Mouse (Mus musculus) limb, embryonic 12.5 days (tissue): ENCODE measurements around the gene Auh. TPM values are rescaled to one million over a fixed set of nuclear protein-coding genes. Genes with fewer than 3 reads are reported as not detected.

Source experiments
- ATAC-seq: fragments of 200-750 bp; cut with Nextera tagmentation; 2 replicates; pipeline ENCODE4 v1.8.0; 2017; ENCODE audit warnings: low read depth, moderate TSS enrichment; ENCODE audit not compliant: insufficient number of reproducible peaks, insufficient read depth, low FRiP score, low TSS enrichment
- H3K27ac ChIP-seq: fragments of 300-500 bp; sonication (generic); 2 replicates; pipeline ENCODE4 v1.5.1; 2016; ENCODE audit warnings: mild to moderate bottlenecking, moderate library complexity
- H3K27me3 ChIP-seq: fragments of 300-500 bp; sonication (generic); 2 replicates; pipeline ENCODE4 v1.6.1; 2016; ENCODE audit warnings: mild to moderate bottlenecking, moderate library complexity
- H3K36me3 ChIP-seq: fragments of 300-500 bp; sonication (generic); 2 replicates; pipeline ENCODE4 v1.6.1; 2016; ENCODE audit warnings: mild to moderate bottlenecking, moderate library complexity
- H3K4me1 ChIP-seq: fragments of 300-500 bp; sonication (generic); replicated peaks from 2 replicates; pipeline ENCODE4 v1.6.1; 2016
- H3K4me2 ChIP-seq: fragments of 300-500 bp; sonication (generic); 2 replicates; pipeline ENCODE4 v1.6.1; 2016; ENCODE audit warnings: mild to moderate bottlenecking, moderate library complexity
- H3K4me3 ChIP-seq: fragments of 300-500 bp; sonication (generic); replicated peaks from 2 replicates; pipeline ENCODE4 v1.5.1; 2016; ENCODE audit warnings: mild to moderate bottlenecking
- H3K9ac ChIP-seq: fragments of 300-500 bp; sonication (generic); replicated peaks from 2 replicates; pipeline ENCODE4 v1.6.1; 2016; ENCODE audit warnings: mild to moderate bottlenecking, moderate library complexity
- H3K9me3 ChIP-seq: fragments of 300-500 bp; sonication (generic); 2 replicates; pipeline ENCODE4 v1.6.1; 2016; ENCODE audit warnings: mild to moderate bottlenecking, moderate library complexity
- WGBS: fragments of 180-500 bp; shearing (Covaris S2); methylation state at CpG from one replicate; pipeline ENCODE4 v1.1.7; 2016; 5-methylcytosine and 5-hydroxymethylcytosine counted together
- polyA plus RNA-seq: library from polyadenylated mRNA; unstranded; fragments of >200 nt; fragmentation: Nextera tagmentation; extraction: Ambion mirVana; gene quantifications from 2 replicates; pipeline ENCODE4 v1.2.1, GENCODE M21; 2016

The Auh gene
- polyA plus RNA-seq, 1 experiment from 2014 or later = 41.0 TPM

DNA sequence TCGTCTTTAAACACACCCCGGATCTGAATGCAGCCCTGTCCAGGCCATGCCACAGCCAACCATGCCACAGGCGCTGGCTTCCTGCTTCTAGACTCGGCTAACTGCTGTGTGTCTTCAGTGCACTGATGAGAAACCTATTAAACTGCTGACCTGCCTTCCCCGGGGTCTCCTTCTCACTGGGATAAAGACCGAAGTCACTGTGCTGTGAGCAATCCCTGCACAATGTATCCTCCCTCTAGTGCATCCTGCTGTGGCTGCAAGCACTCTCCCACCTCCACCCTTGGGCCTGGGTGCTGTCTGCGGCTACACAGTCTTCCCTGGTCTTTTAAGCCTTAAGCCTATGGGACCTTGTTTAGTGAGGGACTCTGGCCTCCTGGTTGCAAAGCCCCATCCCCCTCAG lies 50.7 kb downstream of the Auh start:
- peaks cover 5% of the 10 kb centered on the region; the same call in 1 of the 2 replicates for H3K36me3 ChIP-seq
- ATAC-seq = no peak
- no peak overlapping the region for H3K4me2 ChIP-seq
- 72% methylated on average over 7 of the region's 7 CpGs for WGBS
- H3K4me3 ChIP-seq = no peak overlapping the region
- H3K9me3 ChIP-seq = no peaks in the 10 kb centered on the region
- no peaks in the 10 kb centered on the region for H3K27me3 ChIP-seq
- no peak overlapping the region for H3K9ac ChIP-seq
- H3K4me1 ChIP-seq = peaks cover 15% of the 10 kb centered on the region; the same call in 1 of the 2 replicates
- H3K27ac ChIP-seq = no peak overlapping the region

DNA sequence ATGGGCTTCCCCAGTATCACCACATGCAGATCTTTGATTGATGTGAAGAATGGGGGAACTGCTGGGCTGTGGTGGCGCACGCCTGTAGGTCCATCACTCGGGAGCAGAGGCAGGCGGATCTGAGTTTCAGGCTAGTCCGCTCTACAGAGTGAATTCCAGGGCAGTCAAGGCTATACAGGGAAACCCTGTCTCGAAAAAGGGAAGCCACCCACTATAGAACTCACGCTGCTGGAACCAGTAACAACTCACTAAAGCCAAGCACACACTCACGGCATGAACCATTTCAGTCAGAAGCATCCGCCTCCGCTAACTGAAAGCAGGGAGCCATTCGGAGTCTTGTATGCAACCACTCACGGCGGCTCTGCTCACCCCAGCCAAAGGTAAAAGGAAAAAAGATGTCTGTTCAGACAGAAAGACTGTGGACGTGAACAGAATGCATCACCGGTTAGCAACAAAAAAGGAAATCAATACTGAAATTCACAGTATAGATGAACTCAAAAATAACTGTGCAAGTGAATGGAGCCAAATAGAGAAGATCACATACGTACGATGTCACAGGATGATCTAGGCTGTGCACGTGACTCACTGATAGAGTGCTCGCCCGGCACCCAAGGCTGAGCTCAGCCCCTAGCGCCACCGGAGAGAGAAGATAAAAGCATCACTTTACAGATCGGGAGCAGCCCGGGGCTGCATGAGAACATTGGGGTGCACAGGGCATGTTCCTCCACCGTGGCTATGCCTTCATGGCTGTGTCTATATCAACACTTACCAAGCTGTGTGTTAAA lies 53.7 kb downstream of the Auh start:
- Histone ChIP-seq H3K9ac (no peak overlapping the region), H3K27ac (no peak overlapping the region)
- 80% methylated on average over 25 of the region's 25 CpGs for WGBS

DNA sequence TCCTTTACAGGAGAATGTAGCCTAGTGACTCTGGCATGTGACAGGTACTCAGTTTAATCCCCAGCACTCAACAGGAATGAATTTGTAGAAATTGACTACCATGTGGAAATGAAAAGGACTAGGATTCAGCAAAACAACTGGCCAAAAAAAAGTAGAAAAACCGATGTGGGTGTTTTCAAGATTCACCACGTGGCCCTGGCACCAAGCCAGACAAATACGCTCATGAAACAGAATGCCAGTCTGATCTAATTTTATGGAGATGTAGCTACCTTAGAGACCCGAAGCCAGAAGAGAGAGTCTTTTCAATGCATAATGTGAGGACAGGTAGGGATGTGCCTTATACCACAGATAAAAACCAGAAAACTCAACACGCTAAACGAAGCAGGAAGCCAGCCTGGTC lies 54.4 kb downstream of the Auh start:
- Histone ChIP-seq H3K9ac (no peak overlapping the region), H3K4me3 (no peak overlapping the region), H3K9me3 (no peaks in the 10 kb centered on the region), H3K27ac (no peak overlapping the region), H3K4me2 (no peak overlapping the region), H3K4me1 (peaks cover 11% of the 10 kb centered on the region; the same call in 1 of the 2 replicates), H3K36me3 (no peaks in the 10 kb centered on the region), H3K27me3 (no peaks in the 10 kb centered on the region)
- ATAC-seq = no peak
- 70% methylated on average over 6 of the region's 6 CpGs for WGBS

More for the DNA sequence above, 53.7 kb downstream of the Auh start:
- peaks cover 15% of the 10 kb centered on the region; the same call in 1 of the 2 replicates for H3K4me1 ChIP-seq
- ATAC-seq = no peak
- H3K9me3 ChIP-seq = no peaks in the 10 kb centered on the region
- peaks cover under 1% of the 10 kb centered on the region; the same call in 1 of the 2 replicates for H3K36me3 ChIP-seq
- H3K4me2 ChIP-seq = no peak overlapping the region
- no peak overlapping the region for H3K4me3 ChIP-seq
- no peaks in the 10 kb centered on the region for H3K27me3 ChIP-seq

DNA sequence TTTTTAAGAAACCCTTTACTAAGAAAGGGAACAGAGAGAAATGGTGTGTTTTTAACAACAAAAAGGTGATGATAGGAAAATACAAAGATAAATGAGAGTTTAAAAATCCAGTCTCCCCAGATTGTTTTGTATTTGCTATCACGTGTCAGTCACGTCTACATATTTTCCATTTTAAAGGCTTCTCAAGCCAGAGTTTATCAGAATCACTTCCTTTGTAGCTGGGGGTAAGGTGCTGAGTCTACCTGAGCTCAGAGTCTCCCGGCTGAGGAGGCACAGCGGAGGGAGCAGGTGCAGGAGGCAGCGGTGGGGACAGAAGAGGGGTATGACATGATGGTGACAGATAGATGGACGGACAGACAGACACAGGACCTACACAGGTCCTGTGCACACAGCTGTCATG lies 55.1 kb downstream of the Auh start:
- no peak overlapping the region for H3K9ac ChIP-seq
- WGBS = 83% methylated on average over 6 of the region's 6 CpGs
- H3K27ac ChIP-seq = no peak overlapping the region
- no peak for ATAC-seq
- no peaks in the 10 kb centered on the region for H3K27me3 ChIP-seq
- no peak overlapping the region for H3K4me2 ChIP-seq
- no peak overlapping the region for H3K4me3 ChIP-seq
- H3K4me1 ChIP-seq = peaks cover 11% of the 10 kb centered on the region
- H3K9me3 ChIP-seq = no peaks in the 10 kb centered on the region
- no peaks in the 10 kb centered on the region for H3K36me3 ChIP-seq

DNA sequence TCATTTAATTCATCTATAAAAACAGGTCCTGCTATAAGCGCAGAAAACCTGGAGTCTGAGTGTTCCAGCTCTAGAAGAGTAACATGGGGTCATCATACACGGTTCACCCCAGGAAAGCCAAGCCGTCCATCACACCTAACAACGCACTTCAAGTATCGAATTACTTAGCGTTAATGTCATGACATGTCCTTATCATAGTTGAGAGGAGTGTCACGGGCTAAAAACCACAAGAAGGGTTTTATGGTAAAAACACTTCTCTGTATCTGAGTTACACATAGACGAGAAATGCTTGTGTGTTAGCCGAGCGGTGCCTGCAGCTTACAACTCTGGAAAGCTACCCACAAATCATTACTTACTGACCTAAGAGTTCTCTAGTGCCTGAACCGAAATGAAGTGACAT lies 55.6 kb downstream of the Auh start:
- peaks cover 11% of the 10 kb centered on the region for H3K4me1 ChIP-seq
- 68% methylated on average over 11 of the region's 11 CpGs for WGBS

DNA sequence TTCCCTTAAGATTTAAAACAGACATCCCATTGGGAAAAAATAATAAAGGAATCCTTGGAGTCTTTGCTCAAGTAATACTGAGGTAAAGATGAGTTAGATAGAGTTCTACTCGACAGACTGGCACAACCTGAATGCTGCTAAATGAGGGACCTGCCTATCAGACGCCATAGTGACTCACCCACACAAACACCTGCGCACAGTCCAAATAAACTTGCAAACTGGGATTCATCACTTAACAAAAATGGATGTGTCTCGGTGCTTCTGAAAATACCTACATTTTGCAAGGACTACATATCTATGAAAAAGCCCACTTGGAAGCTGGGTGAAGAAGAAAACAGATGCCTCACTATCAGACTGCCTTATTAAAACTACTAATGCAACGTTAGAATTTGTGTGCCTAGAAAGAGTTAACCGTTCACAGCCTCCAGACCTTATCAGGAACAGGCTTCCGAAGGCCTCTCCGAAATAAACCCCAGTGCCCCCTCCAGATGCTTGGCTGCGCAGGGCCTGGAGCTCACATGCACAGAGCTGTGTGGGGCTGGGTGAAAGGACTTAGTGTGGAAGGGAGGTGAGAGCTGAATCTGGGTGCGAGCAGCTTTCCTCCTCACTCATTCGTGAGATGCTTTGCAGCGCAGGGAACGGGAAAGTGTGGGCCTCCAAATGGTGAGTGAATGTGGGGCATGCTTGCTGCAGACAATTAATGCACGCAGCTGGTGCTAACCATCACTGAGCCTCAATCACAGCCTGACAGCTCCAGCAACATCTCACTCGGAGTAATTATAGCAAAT lies 63.3 kb downstream of the Auh start:
- 28% methylated on average over 15 of the region's 15 CpGs for WGBS
- Histone ChIP-seq H3K27me3 (no peaks in the 10 kb centered on the region), H3K27ac (no peak overlapping the region), H3K4me1 (peaks cover 38% of the 10 kb centered on the region), H3K4me3 (no peak overlapping the region), H3K9ac (no peak overlapping the region; the same call in 1 of the 2 replicates), H3K9me3 (no peaks in the 10 kb centered on the region), H3K36me3 (no peaks in the 10 kb centered on the region), H3K4me2 (no peak overlapping the region)
- ATAC-seq = no peak; the same call in 1 of the 2 replicates

More for the DNA sequence above, 55.6 kb downstream of the Auh start:
- Histone ChIP-seq H3K4me2 (no peak overlapping the region), H3K9me3 (no peaks in the 10 kb centered on the region), H3K27me3 (no peaks in the 10 kb centered on the region), H3K36me3 (no peaks in the 10 kb centered on the region), H3K4me3 (no peak overlapping the region), H3K27ac (no peak overlapping the region), H3K9ac (no peak overlapping the region)
- ATAC-seq = no peak

DNA sequence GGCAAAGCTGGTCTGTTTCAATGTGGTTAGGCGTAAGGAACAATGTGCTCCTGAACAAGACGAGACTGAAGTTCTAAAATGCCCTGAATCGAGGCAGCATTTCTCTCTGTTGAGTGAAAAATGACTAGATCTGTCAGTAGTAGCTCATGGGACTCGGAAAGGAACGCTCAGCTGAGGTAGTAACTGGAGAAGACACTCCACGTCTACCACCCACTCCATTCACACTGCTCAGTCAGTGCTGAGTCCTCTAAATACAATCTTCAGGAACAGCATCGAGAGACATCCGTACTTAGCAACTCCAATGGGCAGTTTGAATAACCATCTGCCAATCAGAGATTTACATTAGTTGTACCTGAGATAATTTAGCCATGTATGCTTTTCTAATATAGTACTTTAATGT lies 66.0 kb downstream of the Auh start:
- Histone ChIP-seq H3K4me1 (peaks cover 44% of the 10 kb centered on the region), H3K9ac (no peak overlapping the region), H3K36me3 (no peaks in the 10 kb centered on the region), H3K27me3 (no peaks in the 10 kb centered on the region; the same call in 1 of the 2 replicates), H3K4me2 (no peak overlapping the region), H3K4me3 (no peak overlapping the region), H3K27ac (no peak overlapping the region), H3K9me3 (no peaks in the 10 kb centered on the region)
- WGBS = 85% methylated on average over 8 of the region's 8 CpGs
- no peak for ATAC-seq

DNA sequence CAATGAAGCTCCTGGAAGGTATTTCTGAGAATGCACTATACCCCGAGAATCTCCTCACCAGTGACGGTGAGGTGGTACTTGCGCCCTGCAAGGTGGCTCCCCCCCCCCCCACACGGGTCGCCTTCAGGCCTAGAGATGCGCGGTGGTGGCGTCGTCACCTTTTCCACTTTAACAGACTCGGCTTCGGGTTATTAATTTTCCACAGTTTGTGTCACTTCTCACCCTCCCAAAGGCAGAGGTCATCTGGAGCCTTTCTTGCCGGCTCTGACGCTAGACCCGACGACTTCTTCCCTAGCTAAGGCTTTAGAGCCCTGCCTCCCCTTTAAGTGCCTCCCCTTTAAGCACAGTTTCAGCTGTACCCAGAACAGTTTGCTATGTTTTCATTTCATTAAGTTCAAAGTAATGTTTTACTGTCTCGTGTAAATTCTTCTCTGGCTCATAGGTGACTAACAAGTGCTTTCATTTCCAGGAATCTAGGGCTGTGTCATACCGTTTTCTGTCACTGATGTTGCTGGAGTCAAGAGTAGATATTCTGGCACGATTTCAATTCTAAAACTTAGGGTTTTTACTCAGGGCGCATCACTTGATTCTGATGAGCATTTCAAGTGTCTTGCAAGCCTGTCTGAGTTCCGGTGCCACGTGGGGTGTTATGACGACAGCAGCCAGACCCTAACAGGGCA lies 69.3 kb downstream of the Auh start:
- 63% methylated on average over 22 of the region's 22 CpGs for WGBS
- no peak overlapping the region for H3K4me3 ChIP-seq
- H3K4me2 ChIP-seq = no peak overlapping the region
- no peak for ATAC-seq
- peaks cover 24% of the 10 kb centered on the region for H3K4me1 ChIP-seq
- no peaks in the 10 kb centered on the region; the same call in 1 of the 2 replicates for H3K27me3 ChIP-seq
- no peaks in the 10 kb centered on the region for H3K36me3 ChIP-seq
- H3K9ac ChIP-seq = no peak overlapping the region
- no peak overlapping the region for H3K27ac ChIP-seq
- H3K9me3 ChIP-seq = no peaks in the 10 kb centered on the region

DNA sequence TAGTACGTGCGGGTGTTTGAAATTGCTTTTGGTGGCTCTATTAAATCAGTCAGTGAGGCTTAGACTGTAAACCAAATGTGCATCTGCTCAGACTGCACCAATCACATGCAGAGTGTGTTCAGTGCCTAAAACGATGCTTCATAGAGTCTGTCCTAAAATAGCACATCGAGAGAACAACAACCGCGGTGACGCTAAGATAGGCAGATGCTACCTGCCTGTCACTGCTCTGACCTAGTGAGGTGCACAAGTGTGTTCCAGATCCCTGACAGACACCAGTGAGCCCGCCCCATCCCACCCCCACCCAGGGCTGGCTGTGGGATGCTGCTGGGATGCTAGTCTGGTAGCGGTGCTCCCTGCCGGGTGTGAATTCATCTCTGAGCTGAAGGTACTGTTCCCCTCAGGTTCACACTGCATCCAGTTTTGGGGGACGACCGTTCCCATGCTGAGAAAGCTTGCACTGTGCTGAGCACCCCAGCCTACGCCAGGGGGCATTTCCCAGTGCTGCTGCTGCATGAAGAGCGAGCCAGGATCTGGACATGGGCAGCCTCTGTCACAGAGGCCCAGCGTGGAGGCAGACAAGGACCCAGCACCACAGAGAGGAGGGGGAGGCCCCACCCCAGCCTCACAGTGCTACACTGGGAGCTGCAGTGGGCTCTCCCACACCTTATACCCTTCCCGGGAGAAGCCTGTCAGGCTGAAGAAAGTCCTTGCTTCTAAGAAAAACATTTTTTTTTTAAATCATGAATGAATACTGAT lies 70.2 kb downstream of the Auh start:
- WGBS = 71% methylated on average over 16 of the region's 16 CpGs

DNA sequence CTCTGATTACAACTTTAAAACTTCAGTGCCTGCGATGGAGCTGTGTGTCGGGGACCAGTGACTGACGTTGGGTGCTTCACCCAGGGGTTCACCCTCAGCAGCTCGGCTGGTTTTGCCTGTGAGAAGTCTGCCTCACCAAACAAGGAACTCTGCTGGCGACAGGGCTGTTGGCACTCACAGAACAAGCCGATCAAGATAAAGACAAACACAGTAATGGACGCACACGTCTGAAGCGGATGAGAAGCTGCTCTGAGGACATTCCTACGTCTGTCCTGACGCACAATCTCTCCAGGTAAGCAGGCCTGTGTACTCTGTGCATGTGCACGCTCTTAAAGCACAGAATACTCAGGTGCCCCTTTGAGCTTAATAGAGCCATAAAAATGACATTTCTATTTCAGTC lies 71.1 kb downstream of the Auh start:
- Histone ChIP-seq H3K36me3 (no peaks in the 10 kb centered on the region), H3K27me3 (no peaks in the 10 kb centered on the region; the same call in 1 of the 2 replicates), H3K27ac (no peak overlapping the region), H3K4me1 (peaks cover 21% of the 10 kb centered on the region), H3K4me2 (no peak overlapping the region), H3K4me3 (no peak overlapping the region), H3K9me3 (0 out of 2 replicates have a peak, but pooled peaks cover under 1% of the 10 kb centered on the region), H3K9ac (no peak overlapping the region)
- no peak for ATAC-seq
- WGBS = 80% methylated on average over 12 of the region's 12 CpGs

More for the DNA sequence above, 70.2 kb downstream of the Auh start:
- no peaks in the 10 kb centered on the region; the same call in 1 of the 2 replicates for H3K27me3 ChIP-seq
- H3K4me2 ChIP-seq = no peak overlapping the region
- no peak overlapping the region for H3K4me3 ChIP-seq
- no peak overlapping the region for H3K9ac ChIP-seq
- H3K4me1 ChIP-seq = peaks cover 16% of the 10 kb centered on the region; the same call in 1 of the 2 replicates
- no peaks in the 10 kb centered on the region for H3K36me3 ChIP-seq
- ATAC-seq = no peak
- H3K27ac ChIP-seq = no peak overlapping the region
- no peaks in the 10 kb centered on the region for H3K9me3 ChIP-seq
